ENCODE assay signal across 11 mouse cellular contexts in the genomic region with DNA sequence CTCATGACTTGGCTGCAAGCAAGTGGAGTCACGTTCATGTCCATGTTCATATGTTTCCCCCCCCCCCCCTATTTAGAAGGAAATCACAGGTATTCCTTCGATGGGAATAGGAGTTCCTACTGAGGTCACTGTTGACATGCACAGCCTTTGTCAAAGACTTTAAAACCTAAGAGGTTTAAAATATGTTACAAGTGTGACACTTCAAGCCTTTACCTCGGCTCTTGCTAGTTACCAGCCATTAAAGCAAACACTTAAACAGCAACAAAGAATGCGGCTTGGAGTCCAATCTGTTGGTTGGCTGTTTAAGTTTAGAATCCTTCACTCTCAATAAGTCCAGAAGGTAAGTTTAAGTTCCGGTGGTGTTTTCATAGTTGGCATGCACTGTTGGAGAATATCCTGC.
"Had no signal": no experiment of that assay in that cellular context is flagged by ENCODE, and none has a peak within 500 bp of the region (broad histone marks: within the 10 kb centered on the region; RNA-seq: fewer than 3 reads in every experiment).

No protein-coding gene starts in this region.

- H3K36me3 ChIP-seq: intestine, embryonic 15.5 days; liver, embryonic 13.5 days had no signal

- H3K27me3 ChIP-seq: intestine, embryonic 15.5 days; limb, embryonic 12.5 days; liver, embryonic 13.5 days had no signal

- H3K4me1 ChIP-seq: liver, embryonic 13.5 days had no signal

- H3K4me3 ChIP-seq: intestine, embryonic 15.5 days; layer of hippocampus, adult 2 months; limb, embryonic 12.5 days; liver, embryonic 13.5 days had no signal

- H3K27ac ChIP-seq: intestine, embryonic 15.5 days; limb, embryonic 12.5 days; liver, embryonic 13.5 days had no signal

- ATAC-seq: intestine, embryonic 15.5 days; liver, postnatal 0 days; midbrain, embryonic 16.5 days had no signal

- H3K9ac ChIP-seq: intestine, embryonic 15.5 days; limb, embryonic 12.5 days; liver, embryonic 13.5 days; liver, postnatal 0 days had no signal

- H3K9me3 ChIP-seq: intestine, embryonic 15.5 days; liver, embryonic 13.5 days had no signal

- H3K4me2 ChIP-seq: intestine, embryonic 15.5 days; limb, embryonic 12.5 days; liver, embryonic 13.5 days had no signal

- DNase-seq: kidney, adult 18-20 months; kidney, postnatal 10 days; kidney, postnatal 4 days; liver; liver, embryonic 13.5 days; liver, postnatal 0 days; right cerebral cortex, postnatal 14 days had no signal
